Mouse (Mus musculus): ENCODE results near the gene 4930519G04Rik. TPM values are rescaled to one million over a fixed set of nuclear protein-coding genes. Genes with fewer than 3 reads are reported as not detected.
"Not testable (repeated sequence)": the region's sequence is repeated elsewhere in the genome, so short reads cannot be mapped to it uniquely, and the experiment has no call there.

Gene 4930519G04Rik
- polyA plus RNA-seq, 1 experiment from 2014 or later: not detected

GRCm38 (mm10) chr5:114882319-114882718 is 28.9 kb downstream of the 4930519G04Rik start:
- not testable (repeated sequence) for H3K4me1 ChIP-seq; ATAC-seq (ENCODE audit: low FRiP score); H3K27me3 ChIP-seq (replicated peaks); H3K36me3 ChIP-seq; H3K9me3 ChIP-seq (replicated peaks); H3K4me3 ChIP-seq (replicated peaks); H3K9ac ChIP-seq (replicated peaks); H3K27ac ChIP-seq (replicated peaks); H3K4me2 ChIP-seq
- WGBS: 97% methylated on average over 6 of the region's 7 CpGs

GRCm38 (mm10) chr5:114883022-114883421 is 29.6 kb downstream of the 4930519G04Rik start:
- no peak overlapping the region for H3K27ac ChIP-seq (replicated peaks)
- H3K9ac ChIP-seq (replicated peaks): no peak overlapping the region
- H3K9me3 ChIP-seq (replicated peaks): no peaks in the 10 kb centered on the region
- no peak for ATAC-seq (ENCODE audit: low FRiP score)
- no peaks in the 10 kb centered on the region for H3K36me3 ChIP-seq
- no peak overlapping the region for H3K4me2 ChIP-seq
- no peaks in the 10 kb centered on the region for H3K4me1 ChIP-seq
- no peaks in the 10 kb centered on the region for H3K27me3 ChIP-seq (replicated peaks)
- no peak overlapping the region for H3K4me3 ChIP-seq (replicated peaks)
- 91% methylated on average over 11 of the region's 11 CpGs for WGBS

- Histone ChIP-seq H3K27me3 (replicated peaks) (no peaks in the 10 kb centered on the region), H3K9ac (replicated peaks) (no peak overlapping the region), H3K9me3 (replicated peaks) (no peaks in the 10 kb centered on the region), H3K4me3 (replicated peaks) (no peak overlapping the region), H3K36me3 (no peaks in the 10 kb centered on the region), H3K4me1 (no peaks in the 10 kb centered on the region), H3K27ac (replicated peaks) (no peak overlapping the region), H3K4me2 (no peak overlapping the region)
- WGBS: 85% methylated on average over 6 of the region's 6 CpGs
- ATAC-seq (ENCODE audit: low FRiP score): no peak
These were observed 33.3 kb downstream of the 4930519G04Rik start for GRCm38 (mm10) chr5:114886801-114887200.

GRCm38 (mm10) chr5:114888995-114889394 is 35.5 kb downstream of the 4930519G04Rik start:
- no peak overlapping the region for H3K4me3 ChIP-seq (replicated peaks)
- H3K27me3 ChIP-seq (replicated peaks): no peaks in the 10 kb centered on the region
- no peak overlapping the region for H3K27ac ChIP-seq (replicated peaks)
- no peak for ATAC-seq (ENCODE audit: low FRiP score)
- WGBS: 90% methylated on average over 2 of the region's 2 CpGs
- no peaks in the 10 kb centered on the region for H3K4me1 ChIP-seq
- no peak overlapping the region for H3K9ac ChIP-seq (replicated peaks)
- H3K9me3 ChIP-seq (replicated peaks): no peaks in the 10 kb centered on the region
- no peaks in the 10 kb centered on the region for H3K36me3 ChIP-seq
- H3K4me2 ChIP-seq: no peak overlapping the region

- ATAC-seq (ENCODE audit: low FRiP score): no peak
- Histone ChIP-seq H3K27ac (replicated peaks) (no peak overlapping the region), H3K4me3 (replicated peaks) (no peak overlapping the region), H3K9me3 (replicated peaks) (no peaks in the 10 kb centered on the region), H3K36me3 (no peaks in the 10 kb centered on the region), H3K4me1 (no peaks in the 10 kb centered on the region; the same call in 1 of the 2 replicates), H3K4me2 (no peak overlapping the region), H3K9ac (replicated peaks) (no peak overlapping the region), H3K27me3 (replicated peaks) (no peaks in the 10 kb centered on the region)
- WGBS: 89% methylated on average over 4 of the region's 4 CpGs
These were observed 42.1 kb downstream of the 4930519G04Rik start for GRCm38 (mm10) chr5:114895542-114895941.

- no peaks in the 10 kb centered on the region for H3K9me3 ChIP-seq (replicated peaks)
- ATAC-seq (ENCODE audit: low FRiP score): no peak
- no peak within 1 kb of the TSS for H3K9ac ChIP-seq (replicated peaks)
- 75% methylated on average over 13 of the region's 13 CpGs for WGBS
- H3K27me3 ChIP-seq (replicated peaks): no peaks in the 10 kb centered on the region
- H3K4me1 ChIP-seq: no peaks in the 10 kb centered on the region; the same call in 1 of the 2 replicates
- no peak within 1 kb of the TSS for H3K4me3 ChIP-seq (replicated peaks)
- peak within 1 kb of the TSS; percentile 28 for H3K4me2 ChIP-seq
- no peaks in the 10 kb centered on the region for H3K36me3 ChIP-seq
- H3K27ac ChIP-seq (replicated peaks): no peak within 1 kb of the TSS
These were observed 43.4 kb downstream of the 4930519G04Rik start, which contains the start of gene Oasl2 for GRCm38 (mm10) chr5:114896688-114897373. Gene Oasl2, plus strand, starts transcription at chr5:114896936.

GRCm38 (mm10) chr5:114897374-114897793 is 43.9 kb downstream of the 4930519G04Rik start:
- Histone ChIP-seq H3K27ac (replicated peaks) (no peak overlapping the region), H3K4me1 (no peaks in the 10 kb centered on the region; the same call in 1 of the 2 replicates), H3K36me3 (no peaks in the 10 kb centered on the region), H3K27me3 (replicated peaks) (no peaks in the 10 kb centered on the region), H3K4me3 (replicated peaks) (no peak overlapping the region), H3K4me2 (peak overlapping the region; percentile 28), H3K9me3 (replicated peaks) (no peaks in the 10 kb centered on the region), H3K9ac (replicated peaks) (no peak overlapping the region)
- WGBS: 12% methylated on average over 7 of the region's 7 CpGs
- no peak for ATAC-seq (ENCODE audit: low FRiP score)

- Histone ChIP-seq H3K27ac (replicated peaks) (no peak overlapping the region), H3K4me2 (no peak overlapping the region), H3K36me3 (no peaks in the 10 kb centered on the region), H3K9me3 (replicated peaks) (no peaks in the 10 kb centered on the region), H3K27me3 (replicated peaks) (no peaks in the 10 kb centered on the region), H3K4me3 (replicated peaks) (no peak overlapping the region), H3K9ac (replicated peaks) (no peak overlapping the region), H3K4me1 (no peaks in the 10 kb centered on the region; the same call in 1 of the 2 replicates)
- no peak for ATAC-seq (ENCODE audit: low FRiP score)
- WGBS: 82% methylated on average over 7 of the region's 7 CpGs
These were observed 45.4 kb downstream of the 4930519G04Rik start for GRCm38 (mm10) chr5:114898857-114899256.

- ATAC-seq (ENCODE audit: low FRiP score): no peak
- H3K36me3 ChIP-seq: no peaks in the 10 kb centered on the region
- 37% methylated on average over 1 of the region's 1 CpGs for WGBS
- no peak overlapping the region for H3K9ac ChIP-seq (replicated peaks)
- H3K27me3 ChIP-seq (replicated peaks): no peaks in the 10 kb centered on the region
- H3K9me3 ChIP-seq (replicated peaks): no peaks in the 10 kb centered on the region
- no peaks in the 10 kb centered on the region for H3K4me1 ChIP-seq
- H3K27ac ChIP-seq (replicated peaks): no peak overlapping the region
- H3K4me2 ChIP-seq: no peak overlapping the region
- no peak overlapping the region for H3K4me3 ChIP-seq (replicated peaks)
These were observed 48.9 kb downstream of the 4930519G04Rik start for GRCm38 (mm10) chr5:114902413-114902812.

- peak overlapping the region; percentile 18 for H3K4me2 ChIP-seq
- no peaks in the 10 kb centered on the region for H3K36me3 ChIP-seq
- no peak overlapping the region for H3K9ac ChIP-seq (replicated peaks)
- H3K9me3 ChIP-seq (replicated peaks): no peaks in the 10 kb centered on the region
- no peak overlapping the region for H3K4me3 ChIP-seq (replicated peaks)
- no peak for ATAC-seq (ENCODE audit: low FRiP score)
- WGBS: 46% methylated on average over 13 of the region's 13 CpGs
- no peaks in the 10 kb centered on the region for H3K4me1 ChIP-seq
- H3K27ac ChIP-seq (replicated peaks): no peak overlapping the region
- H3K27me3 ChIP-seq (replicated peaks): no peaks in the 10 kb centered on the region
These were observed 55.3 kb downstream of the 4930519G04Rik start for GRCm38 (mm10) chr5:114908598-114909305.

- no peaks in the 10 kb centered on the region for H3K4me1 ChIP-seq
- H3K36me3 ChIP-seq: no peaks in the 10 kb centered on the region
- no peak overlapping the region for H3K9ac ChIP-seq (replicated peaks)
- H3K27ac ChIP-seq (replicated peaks): no peak overlapping the region
- ATAC-seq (ENCODE audit: low FRiP score): no peak
- no peaks in the 10 kb centered on the region for H3K9me3 ChIP-seq (replicated peaks)
- no peak overlapping the region for H3K4me2 ChIP-seq
- no peaks in the 10 kb centered on the region for H3K27me3 ChIP-seq (replicated peaks)
- WGBS: 86% methylated on average over 4 of the region's 4 CpGs
- H3K4me3 ChIP-seq (replicated peaks): no peak overlapping the region
These were observed 60.2 kb downstream of the 4930519G04Rik start for GRCm38 (mm10) chr5:114913686-114914085.

GRCm38 (mm10) chr5:114914855-114915254 is 61.4 kb downstream of the 4930519G04Rik start:
- ATAC-seq (ENCODE audit: low FRiP score): no peak
- Histone ChIP-seq H3K27me3 (replicated peaks) (no peaks in the 10 kb centered on the region), H3K4me1 (no peaks in the 10 kb centered on the region), H3K9ac (replicated peaks) (no peak overlapping the region), H3K36me3 (no peaks in the 10 kb centered on the region), H3K27ac (replicated peaks) (no peak overlapping the region), H3K9me3 (replicated peaks) (no peaks in the 10 kb centered on the region), H3K4me2 (no peak overlapping the region), H3K4me3 (replicated peaks) (no peak overlapping the region)
- WGBS: 76% methylated on average over 8 of the region's 8 CpGs
